Comparison of ENCODE assay signal across 16 mouse cellular contexts in genomic region chr2:6488489-6489056, GRCm38 (mm10).
A peak's percentile ranks its signal among the peaks of the same experiment; 100 is the strongest.
DNase-seq lines count a peak whose midpoint lies in the region; ATAC-seq and TF ChIP-seq lines count a peak whose summit lies in the region.
"Had no signal": no experiment of that assay in that cellular context is flagged by ENCODE, and none has a peak within 500 bp of the region (broad histone marks: within the 10 kb centered on the region; RNA-seq: fewer than 3 reads in every experiment).

No protein-coding gene starts in this region.

- 77% methylated on average over 14 of the region's 14 CpGs for WGBS in heart, embryonic 12.5 days
- 88% methylated on average over 14 of the region's 14 CpGs for WGBS in kidney, embryonic 15.5 days

- H3K27ac ChIP-seq in heart, embryonic 12.5 days (ENCODE audit: poor library complexity, severe bottlenecking), result no peak overlapping the region
- H3K27ac ChIP-seq in kidney, embryonic 15.5 days, result no peak overlapping the region
- H3K27ac ChIP-seq: midbrain, embryonic 10.5 days had no signal

- peaks cover 9% of the 10 kb centered on the region for H3K4me1 ChIP-seq in heart, embryonic 12.5 days (replicated peaks)
- H3K4me1 ChIP-seq in kidney, embryonic 15.5 days, result peaks cover 6% of the 10 kb centered on the region

- H3K27me3 ChIP-seq in heart, embryonic 12.5 days (replicated peaks), result no peaks in the 10 kb centered on the region
- H3K27me3 ChIP-seq in kidney, embryonic 15.5 days, result no peaks in the 10 kb centered on the region

- DNase-seq in cerebellum, adult 11 months, result peak; percentile 35
- no peak for DNase-seq in cerebellum, adult 11-12 months
- peak; percentile 75 for DNase-seq in heart, adult 11 months
- DNase-seq in brain, embryonic 14.5 days (ENCODE audit: low read depth), result peak; percentile 58
- peak; percentile 64 for DNase-seq in layer of hippocampus, adult 9-11 months
- no peak for DNase-seq in testis, postnatal 10 days (ENCODE audit: low spot score)
- DNase-seq: heart, postnatal 4 days; kidney, adult 2 months; kidney, postnatal 36 days; left cerebral cortex, postnatal 4 days; lung, adult 2 months; lung, postnatal 4 days; thymus, postnatal 4 days had no signal

- no peak overlapping the region for H3K9ac ChIP-seq in heart, embryonic 12.5 days
- H3K9ac ChIP-seq in kidney, embryonic 15.5 days, result no peak overlapping the region

- no peak for TF ChIP-seq POLR2A in brain, embryonic 14.5 days (IDR thresholded peaks at IDR 0.05; ENCODE audit: borderline replicate concordance, extremely low read depth, insufficient read depth, insufficient read length, poor library complexity, severe bottlenecking)

- no peak overlapping the region for H3K4me3 ChIP-seq in heart, embryonic 12.5 days
- no peak overlapping the region for H3K4me3 ChIP-seq in kidney, embryonic 15.5 days (replicated peaks)
- H3K4me3 ChIP-seq: midbrain, embryonic 10.5 days had no signal

- no peak overlapping the region for H3K4me2 ChIP-seq in heart, embryonic 12.5 days
- no peak overlapping the region for H3K4me2 ChIP-seq in kidney, embryonic 15.5 days

- 0 out of 2 replicates have a peak, but pooled peaks cover 5% of the 10 kb centered on the region for H3K9me3 ChIP-seq in heart, embryonic 12.5 days (replicated peaks)
- no peaks in the 10 kb centered on the region for H3K9me3 ChIP-seq in kidney, embryonic 15.5 days (replicated peaks)
- H3K9me3 ChIP-seq: midbrain, embryonic 10.5 days had no signal

- no peak for TF ChIP-seq CTCF in brain, embryonic 14.5 days (IDR thresholded peaks at IDR 0.05; ENCODE audit: borderline replicate concordance, extremely low read depth, insufficient read depth, insufficient read length)

- H3K36me3 ChIP-seq in heart, embryonic 12.5 days, result no peaks in the 10 kb centered on the region
- H3K36me3 ChIP-seq in kidney, embryonic 15.5 days, result no peaks in the 10 kb centered on the region
- H3K36me3 ChIP-seq: midbrain, embryonic 10.5 days had no signal

- no peak for ATAC-seq in heart, embryonic 12.5 days (ENCODE audit: insufficient number of reproducible peaks, low FRiP score)
- no peak for ATAC-seq in kidney, embryonic 15.5 days (replicated peaks; ENCODE audit: low FRiP score)

Comparison
In these comparisons a context has a peak if more than half of its experiments do, and no peak if none do; other contexts are left out.
1. DNase-seq: peak in cerebellum, adult 11 months (single experiment), heart, adult 11 months (single experiment), brain, embryonic 14.5 days (single experiment) and layer of hippocampus, adult 9-11 months (single experiment); none in cerebellum, adult 11-12 months (single experiment) and testis, postnatal 10 days (single experiment).